Mouse (Mus musculus): ENCODE measurements around the gene Chrnd.

- TF ChIP-seq GATA1 (IDR thresholded peaks at IDR 0.05; ENCODE audit: low read length) = no peak
- no peak for TF ChIP-seq TAL1 (IDR thresholded peaks at IDR 0.05; ENCODE audit: low read length)
These were observed 18.1 kb upstream of the Chrnd start for GRCm38 (mm10) chr1:87172316-87172715.
